ENCODE assay signal across 17 mouse cellular contexts in genomic region chr9:60200436-60200835, GRCm38 (mm10).
"Had no signal": no experiment of that assay in that cellular context is flagged by ENCODE, and none has a peak within 500 bp of the region (broad histone marks: within the 10 kb centered on the region; RNA-seq: fewer than 3 reads in every experiment).

No protein-coding gene starts in this region.

- DNase-seq: cerebellum, adult 8-10 months; cerebellum, adult 9-10 months; cerebellum, adult 9-11 months; cerebellum, postnatal 10 days; cerebellum, postnatal 14 days; cerebellum, postnatal 25 days; cerebellum, postnatal 36 days; embryo, embryonic 11 days; forebrain, postnatal 0 days; gastrocnemius, adult 2 months; gastrocnemius, postnatal 10 days; gastrocnemius, postnatal 14 days; gastrocnemius, postnatal 25 days; gastrocnemius, postnatal 36 days; heart, adult 11 months; heart, adult 18-20 months; heart, adult 2 months had no signal
